Mouse (Mus musculus) adrenal gland, postnatal 25 days (tissue): Measurements from ENCODE around the gene Omp. TPM values are rescaled to one million over a fixed set of nuclear protein-coding genes. Genes with fewer than 3 reads are reported as not detected.

Experiments
- DNase-seq: peaks from one replicate; pipeline ENCODE4 v3.0.0; 2021; ENCODE audit warnings: mixed read lengths
- total RNA-seq: library from RNA; stranded (reverse); gene quantifications from 2 replicates; pipeline ENCODE4 v1.2.3, GENCODE M21; 2021

Omp gene
- total RNA-seq, 1 experiment from 2014 or later, result 5.4 TPM

- no peak for DNase-seq
These were observed 4.1 kb downstream of the Omp start for GRCm38 (mm10) chr7:98141206-98141605.

GRCm38 (mm10) chr7:98140597-98140996 is 4.7 kb downstream of the Omp start:
- DNase-seq, result no peak

- no peak for DNase-seq
These were observed 6.1 kb downstream of the Omp start for GRCm38 (mm10) chr7:98139216-98139615.

GRCm38 (mm10) chr7:98137995-98138394 is 7.3 kb downstream of the Omp start:
- DNase-seq, result no peak

GRCm38 (mm10) chr7:98137583-98137982 is 7.7 kb downstream of the Omp start:
- no peak for DNase-seq

- no peak for DNase-seq
These were observed 13.6 kb downstream of the Omp start for GRCm38 (mm10) chr7:98131751-98132150.

- DNase-seq, result peak; percentile 63
These were observed 19.8 kb downstream of the Omp start for GRCm38 (mm10) chr7:98125473-98125872.

GRCm38 (mm10) chr7:98124701-98125100 is 20.6 kb downstream of the Omp start:
- DNase-seq, result no peak

GRCm38 (mm10) chr7:98121673-98122072 is 23.6 kb downstream of the Omp start:
- no peak for DNase-seq

GRCm38 (mm10) chr7:98121241-98121640 is 24.1 kb downstream of the Omp start:
- peak; percentile 56 for DNase-seq

- peak; percentile 78 for DNase-seq
These were observed 25.0 kb downstream of the Omp start for GRCm38 (mm10) chr7:98120325-98120724.

- DNase-seq, result no peak
These were observed 25.4 kb downstream of the Omp start for GRCm38 (mm10) chr7:98119961-98120232.

GRCm38 (mm10) chr7:98119179-98119960 is 25.9 kb downstream of the Omp start, which contains the start of gene Myo7a:
Gene Myo7a, minus strand, starts transcription at chr7:98119524.
- DNase-seq, result peak; percentile 85

- DNase-seq, result peak; percentile 86
These were observed 28.2 kb downstream of the Omp start for GRCm38 (mm10) chr7:98117012-98117660.

- no peak for DNase-seq
These were observed 30.6 kb downstream of the Omp start for GRCm38 (mm10) chr7:98114656-98115055.

GRCm38 (mm10) chr7:98111233-98111632 is 34.1 kb downstream of the Omp start:
- DNase-seq, result no peak

GRCm38 (mm10) chr7:98109771-98110170 is 35.5 kb downstream of the Omp start:
- DNase-seq, result no peak

GRCm38 (mm10) chr7:98108636-98109430 is 36.5 kb downstream of the Omp start:
- no peak for DNase-seq

- DNase-seq, result no peak
These were observed 39.0 kb downstream of the Omp start for GRCm38 (mm10) chr7:98106272-98106671.

GRCm38 (mm10) chr7:98104481-98105435 is 40.5 kb downstream of the Omp start:
- DNase-seq, result no peak

GRCm38 (mm10) chr7:98103942-98104292 is 41.4 kb downstream of the Omp start:
- DNase-seq, result no peak
